Mouse (Mus musculus): ENCODE data around the gene Wscd1. TPM values are rescaled to one million over a fixed set of nuclear protein-coding genes. Genes with fewer than 3 reads are reported as not detected.
A peak's percentile ranks its signal among the peaks of the same experiment; 100 is the strongest.

Gene Wscd1
- total RNA-seq, 2 experiments from 2014 or later: 56.4 to 63.6 TPM

- DNase-seq (ENCODE audit: low spot score in 2 of 2): no peak
Observed at GRCm38 (mm10) chr11:71767726-71768125, 18.0 kb downstream of the Wscd1 start.

GRCm38 (mm10) chr11:71769744-71770143 is 20.0 kb downstream of the Wscd1 start:
- DNase-seq (ENCODE audit: low spot score in 2 of 2): no peak

- DNase-seq (ENCODE audit: low spot score in 2 of 2): no peak
Observed at GRCm38 (mm10) chr11:71770479-71770878, 20.8 kb downstream of the Wscd1 start.

DNA sequence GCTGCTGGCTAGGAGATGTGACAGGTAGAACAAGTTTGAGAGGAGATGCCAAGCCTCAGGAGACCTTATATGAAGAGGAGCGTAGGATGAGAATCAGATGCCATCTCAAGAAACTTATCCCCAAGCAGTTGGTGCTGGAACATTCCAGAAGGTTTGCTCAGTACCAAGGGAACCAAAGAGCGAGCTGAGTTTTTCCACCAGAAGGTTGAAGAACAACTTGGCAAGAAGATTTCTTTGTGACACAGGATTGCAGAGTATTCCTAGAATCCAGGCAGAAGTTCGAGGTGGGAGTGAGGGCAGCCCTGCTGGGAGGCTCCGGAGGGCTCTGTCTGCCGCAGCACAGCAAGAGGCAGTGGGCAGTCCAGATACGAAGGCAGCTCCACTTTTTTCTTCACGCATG is 21.4 kb downstream of the Wscd1 start:
- peak in 1 of 2 experiments; percentile 44 for DNase-seq (ENCODE audit: low spot score in 2 of 2)

DNA sequence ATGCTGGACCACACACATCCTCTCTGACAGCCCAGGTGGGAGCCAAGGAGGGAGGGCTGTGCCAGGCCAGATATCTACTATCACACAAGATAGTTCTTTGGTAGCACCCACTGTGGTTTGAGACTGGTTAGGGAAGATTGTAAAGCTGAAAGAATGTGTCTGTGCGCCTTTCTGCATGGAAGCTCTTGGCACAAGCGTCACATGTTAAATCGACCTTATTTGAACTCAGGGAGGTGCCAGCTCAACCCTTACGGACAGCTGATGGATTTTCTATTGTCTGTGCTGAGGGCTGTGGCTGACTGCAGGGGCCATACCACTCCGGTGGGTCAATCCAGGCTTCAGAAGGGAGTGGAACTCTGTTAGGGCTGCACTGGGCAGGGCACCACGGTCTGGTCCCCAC is 22.3 kb downstream of the Wscd1 start:
- no peak for DNase-seq (ENCODE audit: low spot score in 2 of 2)

GRCm38 (mm10) chr11:71772802-71773201 is 23.1 kb downstream of the Wscd1 start:
- DNase-seq (ENCODE audit: low spot score in 2 of 2): no peak

DNA sequence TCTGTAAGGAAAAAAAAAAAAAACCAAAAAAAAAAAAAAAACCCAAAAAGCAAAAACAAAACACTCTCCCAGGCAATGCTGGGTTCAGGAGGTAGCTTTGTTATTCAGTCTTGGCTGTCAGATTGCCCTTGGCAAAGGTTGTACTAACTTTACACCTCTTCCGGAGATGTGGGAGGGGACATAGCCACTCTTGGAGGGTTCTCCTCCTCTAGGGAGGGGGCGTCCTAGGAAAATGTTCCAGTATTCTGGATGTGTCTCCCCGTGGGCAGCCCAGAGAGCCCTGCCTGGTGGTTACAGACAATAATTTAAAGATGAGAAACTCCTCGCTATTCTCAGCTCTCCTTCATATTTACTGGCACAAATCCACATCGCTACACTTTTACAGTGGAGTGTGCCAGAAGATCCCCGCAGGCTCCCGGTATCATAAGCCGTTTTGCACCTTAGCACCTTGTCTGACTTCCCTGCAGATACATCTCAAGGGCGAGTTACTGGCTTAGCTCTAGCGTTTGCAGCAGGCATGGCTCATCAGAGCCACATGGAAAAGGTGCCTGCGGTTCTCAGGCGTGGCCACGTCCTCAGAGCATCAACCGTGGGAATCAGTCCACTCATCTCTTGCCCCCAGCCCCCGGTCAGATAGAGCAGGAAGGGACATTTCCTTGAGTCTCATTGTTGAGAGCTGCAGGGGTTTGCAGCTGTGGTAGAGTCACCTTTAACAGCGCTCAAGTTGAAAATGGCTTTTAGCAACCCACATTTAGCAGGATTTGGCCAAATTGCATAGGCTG is 24.5 kb downstream of the Wscd1 start:
- DNase-seq (ENCODE audit: low spot score in 2 of 2): peak; percentile 47 to 61

DNA sequence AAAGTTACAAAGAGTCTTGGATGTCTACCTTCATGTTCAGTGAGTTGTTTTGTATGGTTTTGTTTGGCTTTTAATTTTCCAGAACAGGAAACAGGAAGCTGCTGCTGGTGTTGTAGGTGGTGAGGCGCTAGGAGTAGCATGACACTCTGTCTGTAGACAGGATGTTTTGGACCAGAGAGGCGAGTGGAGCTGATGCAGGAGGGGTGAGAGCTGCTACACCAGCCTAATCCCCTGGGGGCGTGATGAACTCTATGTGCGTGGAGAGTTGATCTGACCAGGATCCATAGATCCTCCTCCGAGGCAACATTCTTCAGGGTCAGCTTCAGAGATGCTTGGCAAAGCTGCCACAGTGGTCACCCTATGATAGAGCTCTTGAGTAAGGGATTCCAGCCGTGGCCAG is 25.3 kb downstream of the Wscd1 start:
- DNase-seq (ENCODE audit: low spot score in 2 of 2): no peak

- no peak for DNase-seq (ENCODE audit: low spot score in 2 of 2)
Observed at GRCm38 (mm10) chr11:71779642-71780041, 29.9 kb downstream of the Wscd1 start.

- DNase-seq (ENCODE audit: low spot score in 2 of 2): no peak
Observed at GRCm38 (mm10) chr11:71781737-71782354, 32.1 kb downstream of the Wscd1 start.

GRCm38 (mm10) chr11:71785499-71785898 is 35.8 kb downstream of the Wscd1 start:
- DNase-seq (ENCODE audit: low spot score in 2 of 2): no peak

GRCm38 (mm10) chr11:71788209-71788608 is 38.5 kb downstream of the Wscd1 start:
- no peak for DNase-seq (ENCODE audit: low spot score in 2 of 2)

DNA sequence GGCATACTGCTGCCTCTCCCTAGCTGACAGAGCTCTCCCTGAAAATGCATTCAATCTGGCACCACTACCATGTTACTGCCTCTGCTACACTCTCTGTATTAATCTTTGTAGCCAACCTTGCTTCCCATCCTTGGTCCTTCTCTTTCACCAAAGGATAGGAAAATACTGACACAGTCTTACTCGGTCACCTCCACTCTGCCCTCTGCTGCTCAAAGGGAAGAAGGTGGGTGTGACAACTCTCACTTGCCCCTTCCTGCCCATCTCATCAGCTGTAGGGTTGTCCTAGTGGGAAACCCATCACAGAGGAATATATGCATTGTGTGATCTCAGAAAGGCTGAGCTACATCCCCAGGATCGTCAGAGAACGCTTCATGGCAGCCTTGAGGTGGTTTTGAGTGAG is 40.5 kb downstream of the Wscd1 start:
- DNase-seq (ENCODE audit: low spot score in 2 of 2): no peak

GRCm38 (mm10) chr11:71799206-71799605 is 49.5 kb downstream of the Wscd1 start:
- no peak for DNase-seq (ENCODE audit: low spot score in 2 of 2)

DNA sequence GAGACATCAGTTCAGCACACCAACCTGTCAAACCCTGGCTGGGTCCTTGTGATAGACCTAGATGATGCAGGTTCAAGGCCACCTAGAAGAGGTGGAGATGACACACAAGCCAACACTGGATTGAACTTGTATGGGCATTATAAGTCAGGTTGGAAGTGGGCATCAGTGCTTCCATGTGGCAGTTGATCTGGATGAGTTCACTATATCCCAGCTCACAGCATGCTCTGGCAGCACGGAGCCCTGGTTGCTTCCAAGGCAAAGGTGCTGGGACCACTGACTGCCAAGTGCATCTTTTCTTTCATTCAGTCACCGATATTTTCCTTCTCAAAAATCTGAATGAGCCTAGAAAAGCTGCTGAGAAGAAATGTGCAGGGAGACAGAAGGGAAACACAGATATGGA is 58.8 kb downstream of the Wscd1 start:
- DNase-seq (ENCODE audit: low spot score in 2 of 2): no peak

GRCm38 (mm10) chr11:71811828-71812227 is 62.1 kb downstream of the Wscd1 start:
- DNase-seq (ENCODE audit: low spot score in 2 of 2): no peak

- no peak for DNase-seq (ENCODE audit: low spot score in 2 of 2)
Observed at GRCm38 (mm10) chr11:71812921-71813320, 63.2 kb downstream of the Wscd1 start.

DNA sequence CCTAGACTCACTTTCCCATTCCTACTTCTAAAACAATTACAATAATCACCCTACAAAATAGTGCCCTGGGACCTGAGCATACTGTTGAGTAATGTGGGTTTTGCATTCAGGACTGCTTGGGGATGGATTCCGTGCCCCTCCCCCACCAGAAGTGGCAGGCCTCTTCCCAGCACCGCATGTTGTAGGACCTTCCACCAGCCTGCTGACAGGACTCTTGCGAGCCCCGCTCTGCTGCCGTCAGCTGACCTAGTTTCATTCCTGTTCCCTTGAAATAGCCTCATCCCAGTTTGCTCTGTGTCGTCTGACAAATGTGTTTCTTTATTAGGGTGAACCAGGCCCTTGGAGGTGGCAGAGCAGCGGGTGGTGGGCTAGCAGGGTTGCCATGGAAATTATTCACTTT is 64.8 kb downstream of the Wscd1 start:
- DNase-seq (ENCODE audit: low spot score in 2 of 2): no peak

- no peak for DNase-seq (ENCODE audit: low spot score in 2 of 2)
Observed at GRCm38 (mm10) chr11:71815326-71815725, 65.6 kb downstream of the Wscd1 start.

DNA sequence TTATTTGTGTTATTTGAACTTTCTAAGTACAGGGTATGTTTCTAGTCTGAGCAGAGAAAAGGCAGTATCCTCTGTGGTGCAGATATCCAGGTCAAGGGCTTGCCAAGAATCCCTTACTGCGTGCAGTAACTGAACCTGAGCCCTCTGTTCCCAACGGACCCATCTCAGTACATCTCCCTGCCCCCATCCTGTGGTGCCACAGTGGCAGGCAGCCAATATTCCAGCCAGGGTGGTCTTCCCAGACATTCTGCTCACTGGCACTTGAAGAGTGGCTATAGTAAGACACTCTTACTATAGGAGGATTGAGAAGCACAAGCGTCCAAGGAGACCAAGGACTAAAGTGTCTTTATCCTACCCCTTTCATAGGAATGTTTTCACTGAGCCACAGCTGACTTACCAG is 67.2 kb downstream of the Wscd1 start:
- DNase-seq (ENCODE audit: low spot score in 2 of 2): no peak

DNA sequence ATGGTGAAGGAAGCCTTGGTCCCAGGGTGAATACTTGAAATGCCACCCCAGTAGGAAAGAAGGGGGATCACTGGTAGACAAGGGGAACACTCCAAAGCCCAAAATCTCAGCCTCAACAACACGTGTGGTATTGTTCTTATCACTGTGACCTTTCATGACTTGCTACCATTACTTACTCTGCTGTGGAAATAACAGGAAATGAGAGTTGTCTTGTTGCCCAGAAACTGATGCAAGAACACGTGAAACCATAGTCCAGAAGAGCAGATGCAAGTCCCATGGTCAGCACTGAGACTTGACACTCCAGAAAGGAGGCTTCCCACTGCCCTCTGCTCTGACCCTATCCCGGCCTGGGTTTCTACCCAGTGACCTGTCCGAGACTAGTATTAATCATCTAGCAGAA is 67.6 kb downstream of the Wscd1 start:
- no peak for DNase-seq (ENCODE audit: low spot score in 2 of 2)

DNA sequence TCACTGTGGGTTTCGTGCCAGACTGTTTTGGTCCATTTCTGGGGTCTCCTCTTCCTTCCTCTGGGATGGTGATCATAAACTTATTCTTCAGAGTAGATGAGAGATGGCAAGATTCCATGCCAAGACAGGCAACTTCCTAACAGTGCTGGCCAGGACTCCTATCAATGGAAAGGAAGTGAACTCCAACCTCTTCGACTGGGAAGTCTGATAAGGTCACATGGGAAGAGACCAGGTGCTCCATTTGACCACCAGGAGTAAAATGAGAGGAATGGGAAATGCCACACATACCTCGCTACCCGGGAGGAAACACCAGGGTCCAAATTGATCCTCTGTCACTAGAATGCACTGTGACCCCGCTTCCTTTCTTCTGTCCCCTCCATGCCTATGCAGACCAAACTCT is 68.4 kb downstream of the Wscd1 start:
- DNase-seq (ENCODE audit: low spot score in 2 of 2): no peak

DNA sequence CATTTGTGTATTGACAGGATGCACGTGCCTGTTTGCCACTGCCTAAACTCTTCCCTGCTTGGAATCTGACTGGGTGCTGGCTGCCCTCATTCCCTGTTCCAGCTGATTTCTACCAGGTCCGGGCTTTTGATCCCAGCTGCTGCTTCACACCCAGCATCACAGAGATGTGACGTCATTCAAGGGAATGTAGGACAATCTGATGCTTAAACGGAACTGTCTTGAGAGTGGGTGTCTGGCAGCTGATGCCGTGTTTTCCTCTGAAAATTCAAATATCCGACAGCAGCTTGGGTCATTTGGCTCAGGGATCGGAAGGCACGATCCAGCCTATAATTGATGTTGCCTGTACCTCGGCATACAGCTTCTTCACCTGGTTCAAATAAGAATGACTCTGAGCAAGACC is 70.2 kb downstream of the Wscd1 start:
- peak in 1 of 2 experiments; percentile 38 for DNase-seq (ENCODE audit: low spot score in 2 of 2)

All from left cerebral cortex, adult 18-20 months (tissue).